Mouse (Mus musculus): ENCODE data around the gene Ctnnbl1. TPM values are rescaled to one million over a fixed set of nuclear protein-coding genes. Genes with fewer than 3 reads are reported as not detected.

Ctnnbl1 gene
- total RNA-seq (2023): 10 to 100 TPM; 42.2 to 45.8 TPM

GRCm38 (mm10) chr2:157736854-157737850, at the start of gene Ctnnbl1:
Gene Ctnnbl1, plus strand, starts transcription at chr2:157737401.

GRCm38 (mm10) chr2:157914105-157914764, 177.0 kb downstream of the Ctnnbl1 start, which contains the start of gene Vstm2l:
Gene Vstm2l, plus strand, starts transcription at chr2:157914653.

Other genes with a start within 250 kb of the Ctnnbl1 start
- gene Nnat, start 177.3 kb upstream of the Ctnnbl1 start, total RNA-seq (2023): not detected
- 10 to 100 TPM; 25.8 to 34.0 TPM for gene Blcap, start 166.1 kb upstream of the Ctnnbl1 start, total RNA-seq (2023)
- gene Vstm2l, start 177.3 kb downstream of the Ctnnbl1 start, total RNA-seq (2023): not detected